32 mouse cellular contexts compared by ENCODE assay signal in genomic region chr12:4707488-4708017, GRCm38 (mm10). TPM values are rescaled to one million over a fixed set of nuclear protein-coding genes. Genes with fewer than 3 reads are reported as not detected.
DNase-seq lines count a peak whose midpoint lies in the region; ATAC-seq and TF ChIP-seq lines count a peak whose summit lies in the region.
"Had no signal": no experiment of that assay in that cellular context is flagged by ENCODE, and none has a peak within 500 bp of the region (broad histone marks: within the 10 kb centered on the region; RNA-seq: fewer than 3 reads in every experiment).

No protein-coding gene starts in this region.

- H3K4me1 ChIP-seq in forebrain, embryonic 10.5 days, result no peaks in the 10 kb centered on the region
- no peaks in the 10 kb centered on the region for H3K4me1 ChIP-seq in forebrain, postnatal 0 days (ENCODE audit: insufficient read depth)
- H3K4me1 ChIP-seq in lung, adult 2 months (ENCODE audit: control insufficient read depth, insufficient read depth, low read length), result no peaks in the 10 kb centered on the region
- peaks cover 6% of the 10 kb centered on the region; the same call in 1 of the 2 replicates for H3K4me1 ChIP-seq in lung, embryonic 16.5 days (replicated peaks; ENCODE audit: control insufficient read depth, insufficient read depth, low read length)
- H3K4me1 ChIP-seq: embryonic facial prominence, embryonic 12.5 days; forebrain, embryonic 15.5 days; heart, embryonic 15.5 days; hindbrain, embryonic 12.5 days; limb, embryonic 10.5 days; limb, embryonic 15.5 days; midbrain, embryonic 15.5 days; neural tube, embryonic 12.5 days had no signal

- H3K9ac ChIP-seq in forebrain, postnatal 0 days, result no peak overlapping the region
- H3K9ac ChIP-seq in lung, embryonic 16.5 days (ENCODE audit: low read length), result no peak overlapping the region
- H3K9ac ChIP-seq: embryonic facial prominence, embryonic 12.5 days; forebrain, embryonic 15.5 days; heart, embryonic 15.5 days; hindbrain, embryonic 12.5 days; limb, embryonic 15.5 days; liver, embryonic 14.5 days; midbrain, embryonic 15.5 days; neural tube, embryonic 12.5 days had no signal

- H3K36me3 ChIP-seq in forebrain, embryonic 10.5 days (replicated peaks), result peaks cover 27% of the 10 kb centered on the region
- H3K36me3 ChIP-seq in forebrain, postnatal 0 days (ENCODE audit: insufficient read depth), result peaks cover 61% of the 10 kb centered on the region
- H3K36me3 ChIP-seq in lung, embryonic 16.5 days (ENCODE audit: control insufficient read depth, insufficient read depth, low read length), result peaks cover 6% of the 10 kb centered on the region; the same call in 1 of the 2 replicates

- H3K4me3 ChIP-seq in forebrain, embryonic 10.5 days, result no peak overlapping the region
- no peak overlapping the region for H3K4me3 ChIP-seq in forebrain, postnatal 0 days (ENCODE audit: low read depth, low read length)
- H3K4me3 ChIP-seq in lung, adult 2 months (replicated peaks; ENCODE audit: extremely low read depth, low read depth, low read length), result no peak overlapping the region
- H3K4me3 ChIP-seq in lung, embryonic 16.5 days (ENCODE audit: low read length), result no peak overlapping the region
- H3K4me3 ChIP-seq: embryonic facial prominence, embryonic 12.5 days; forebrain, embryonic 15.5 days; gastrocnemius, adult 2 months; heart, embryonic 15.5 days; hindbrain, embryonic 12.5 days; limb, embryonic 10.5 days; limb, embryonic 15.5 days; midbrain, embryonic 15.5 days; neural tube, embryonic 12.5 days had no signal

- ATAC-seq in forebrain, postnatal 0 days, result no peak
- 0 out of 2 replicates have a peak, but pooled peaks have one; percentile 13 for ATAC-seq in lung, embryonic 16.5 days (ENCODE audit: low read depth)
- ATAC-seq: forebrain, embryonic 15.5 days; intestine, embryonic 16.5 days; midbrain, embryonic 15.5 days had no signal

- H3K9me3 ChIP-seq in forebrain, embryonic 10.5 days, result no peaks in the 10 kb centered on the region
- no peaks in the 10 kb centered on the region for H3K9me3 ChIP-seq in forebrain, postnatal 0 days (ENCODE audit: low read length)
- H3K9me3 ChIP-seq in lung, embryonic 16.5 days (ENCODE audit: control insufficient read depth, low read length), result no peaks in the 10 kb centered on the region
- H3K9me3 ChIP-seq: embryonic facial prominence, embryonic 12.5 days; forebrain, embryonic 15.5 days; heart, embryonic 15.5 days; hindbrain, embryonic 12.5 days; limb, embryonic 10.5 days; limb, embryonic 15.5 days; midbrain, embryonic 15.5 days; neural tube, embryonic 12.5 days had no signal

- WGBS in forebrain, embryonic 10.5 days, result 93% methylated on average over 14 of the region's 14 CpGs
- WGBS in forebrain, postnatal 0 days, result 92% methylated on average over 14 of the region's 14 CpGs
- WGBS in lung, adult 2 months, result 64% methylated on average over 14 of the region's 14 CpGs
- WGBS in lung, embryonic 16.5 days, result 67% methylated on average over 14 of the region's 14 CpGs

- no peak overlapping the region for H3K4me2 ChIP-seq in forebrain, postnatal 0 days (ENCODE audit: low read depth)
- no peak overlapping the region for H3K4me2 ChIP-seq in lung, embryonic 16.5 days (ENCODE audit: low read depth, low read length)
- H3K4me2 ChIP-seq: embryonic facial prominence, embryonic 12.5 days; forebrain, embryonic 15.5 days; heart, embryonic 15.5 days; hindbrain, embryonic 12.5 days; limb, embryonic 15.5 days; midbrain, embryonic 15.5 days; neural tube, embryonic 12.5 days had no signal

- no peak for TF ChIP-seq CTCF in forebrain, postnatal 0 days (IDR thresholded peaks at IDR 0.05; ENCODE audit: low read depth)
- TF ChIP-seq CTCF in lung, adult 2 months (IDR thresholded peaks at IDR 0.05; ENCODE audit: insufficient read depth, low read length), result no peak

- H3K27me3 ChIP-seq in forebrain, embryonic 10.5 days (ENCODE audit: poor library complexity, severe bottlenecking), result no peaks in the 10 kb centered on the region
- H3K27me3 ChIP-seq in forebrain, postnatal 0 days (ENCODE audit: insufficient read depth, low read length), result no peaks in the 10 kb centered on the region
- no peaks in the 10 kb centered on the region for H3K27me3 ChIP-seq in lung, embryonic 16.5 days (ENCODE audit: control insufficient read depth, insufficient read depth, low read depth, low read length)
- H3K27me3 ChIP-seq: CH12.LX; embryonic facial prominence, embryonic 12.5 days; forebrain, embryonic 15.5 days; heart, embryonic 15.5 days; hindbrain, embryonic 12.5 days; limb, embryonic 15.5 days; midbrain, embryonic 15.5 days; neural tube, embryonic 12.5 days had no signal

- no peak for TF ChIP-seq POLR2A in lung, adult 2 months (IDR thresholded peaks at IDR 0.05; ENCODE audit: borderline replicate concordance, extremely low read depth, low read depth, low read length)

- H3K27ac ChIP-seq in forebrain, embryonic 10.5 days, result no peak overlapping the region
- H3K27ac ChIP-seq in forebrain, postnatal 0 days (ENCODE audit: low read depth, low read length), result no peak overlapping the region
- H3K27ac ChIP-seq in lung, embryonic 16.5 days (ENCODE audit: low read length), result peak overlapping the region; percentile 84
- H3K27ac ChIP-seq: embryonic facial prominence, embryonic 12.5 days; forebrain, embryonic 15.5 days; gastrocnemius, adult 2 months; heart, embryonic 15.5 days; hindbrain, embryonic 12.5 days; limb, embryonic 10.5 days; limb, embryonic 15.5 days; liver, embryonic 14.5 days; midbrain, embryonic 15.5 days; neural tube, embryonic 12.5 days; stomach, postnatal 0 days had no signal

- DNase-seq in forebrain, embryonic 10.5 days (ENCODE audit: extremely low spot score, low spot score), result peak; percentile 8
- no peak for DNase-seq in forebrain, postnatal 0 days
- DNase-seq in lung, adult 2 months, result peak; percentile 17
- DNase-seq in lung, postnatal 10 days, result no peak
- peak; percentile 46 for DNase-seq in thymus, postnatal 14 days
- DNase-seq in T-cell, adult 2 months (ENCODE audit: low spot score), result no peak
- DNase-seq in left cerebral cortex, adult 11 months (ENCODE audit: low spot score), result no peak
- DNase-seq: adrenal gland, postnatal 10 days; cerebellum, adult 9-10 months; cerebellum, postnatal 36 days; embryo, embryonic 11 days; gastrocnemius, adult 2 months; gastrocnemius, postnatal 36 days; heart, postnatal 36 days; kidney, adult 8-10 months; kidney, postnatal 10 days; layer of hippocampus, postnatal 36 days; right cerebral cortex, postnatal 4 days had no signal

RNA-seq across cellular contexts. Expression of gene Fam228a, which starts 30.7 kb away (rescaled TPM):
- 0.23 and 0.35 TPM in 2 replicates for polyA plus RNA-seq in forebrain, embryonic 10.5 days (2016; fragmentation: Nextera tagmentation; extraction: Ambion mirVana)
- total RNA-seq in forebrain, postnatal 0 days (2014; rRNA removed), result 1.2 and 1.5 TPM in 2 replicates
- 0.09 and 0.30 TPM in 2 replicates for polyA plus RNA-seq in forebrain, postnatal 0 days (2015; fragmentation: Nextera tagmentation; extraction: Ambion mirVana)
- not detected in 2 replicates for polyA plus RNA-seq in lung, adult 2 months (2012; rRNA removed)
- polyA plus RNA-seq in lung, embryonic 16.5 days (2015; fragmentation: Nextera tagmentation; extraction: Ambion mirVana), result 0.13 and 0.34 TPM in 2 replicates
- total RNA-seq: CH12.LX; gastrocnemius, postnatal 36 days; heart, postnatal 36 days had no signal
- polyA plus RNA-seq: large intestine, adult 2 months had no signal

Comparison
In these comparisons a context has a peak if more than half of its experiments do, and no peak if none do; other contexts are left out.
1. DNase-seq: peak in forebrain, embryonic 10.5 days (single experiment), lung, adult 2 months (single experiment) and thymus, postnatal 14 days (single experiment); none in forebrain, postnatal 0 days (single experiment), lung, postnatal 10 days (single experiment), T-cell, adult 2 months (single experiment) and left cerebral cortex, adult 11 months (single experiment).